In the genomic region with DNA sequence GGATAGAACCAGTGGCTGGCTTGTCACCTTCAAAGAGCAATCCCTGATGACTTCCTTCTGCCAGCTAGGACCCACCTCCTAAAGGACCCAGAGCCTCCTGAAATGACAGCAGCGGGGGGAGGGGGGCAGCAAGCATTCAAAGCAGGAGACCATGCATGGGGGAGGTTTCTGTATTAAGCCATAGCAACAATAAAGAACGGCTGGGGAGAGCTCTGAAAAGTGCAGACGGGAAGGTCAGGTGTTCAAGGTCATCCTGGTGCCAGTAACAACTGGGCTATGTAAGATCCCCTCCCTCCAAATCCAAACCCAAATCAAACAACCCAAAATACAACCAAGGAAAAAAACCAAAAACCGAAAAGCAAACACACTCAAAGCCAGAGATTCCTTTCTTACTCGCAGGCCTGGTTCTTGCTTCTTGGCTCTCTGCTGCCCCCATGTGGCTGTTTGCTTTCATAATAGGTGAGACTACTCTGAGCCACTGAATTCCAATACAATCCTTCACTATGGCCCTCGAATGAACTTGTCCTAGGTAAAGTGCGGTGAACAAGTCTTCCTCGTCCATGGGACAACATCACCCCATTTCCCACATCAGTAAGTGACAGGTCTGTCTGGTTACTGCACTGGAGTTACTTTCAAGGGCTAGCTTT, we compare ENCODE assay signal across 8 mouse cellular contexts. TPM values are rescaled to one million over a fixed set of nuclear protein-coding genes. Genes with fewer than 3 reads are reported as not detected.
A peak's percentile ranks its signal among the peaks of the same experiment; 100 is the strongest.
DNase-seq lines count a peak whose midpoint lies in the region; ATAC-seq lines count a peak whose summit lies in the region.

No protein-coding gene starts in this region.

- H3K4me3 ChIP-seq in intestine, embryonic 14.5 days (ENCODE audit: low read depth, low read length): no peak overlapping the region
- no peak overlapping the region for H3K4me3 ChIP-seq in midbrain, embryonic 10.5 days

- no peaks in the 10 kb centered on the region for H3K27me3 ChIP-seq in intestine, embryonic 14.5 days (replicated peaks; ENCODE audit: control insufficient read depth, insufficient read depth, low read length)
- H3K27me3 ChIP-seq in midbrain, embryonic 10.5 days (ENCODE audit: low read depth, poor library complexity, severe bottlenecking): no peaks in the 10 kb centered on the region

- DNase-seq in adrenal gland, adult (ENCODE audit: inconsistent age in 2 of 2, low spot score in 1 of 2): peak; percentile 83 to 95
- DNase-seq in embryo, embryonic 10 days (ENCODE audit: low spot score): peak; percentile 88
- DNase-seq in gastrocnemius, postnatal 4 days (ENCODE audit: low spot score in 2 of 2): peak; percentile 65 to 88
- peak; percentile 95 for DNase-seq in intestine, embryonic 14.5 days (ENCODE audit: low spot score)
- peak; percentile 22 to 89 for DNase-seq in left cerebral cortex, adult 9 months (ENCODE audit: low spot score in 2 of 2)
- peak; percentile 80 for DNase-seq in midbrain, embryonic 10.5 days (ENCODE audit: low spot score)
- DNase-seq in right cerebral cortex, postnatal 4 days: peak; percentile 98
- DNase-seq in urinary bladder, postnatal 4 days (ENCODE audit: low spot score in 2 of 2): peak; percentile 62 to 91

- H3K36me3 ChIP-seq in intestine, embryonic 14.5 days (ENCODE audit: control insufficient read depth, insufficient read depth, low read length): no peaks in the 10 kb centered on the region
- H3K36me3 ChIP-seq in midbrain, embryonic 10.5 days: no peaks in the 10 kb centered on the region

- peak; percentile 38 for ATAC-seq in intestine, embryonic 14.5 days (replicated peaks; ENCODE audit: low FRiP score, low TSS enrichment, low read depth)

- WGBS in intestine, embryonic 14.5 days: 8% methylated on average over 8 of the region's 8 CpGs
- 22% methylated on average over 8 of the region's 8 CpGs for WGBS in midbrain, embryonic 10.5 days

- H3K4me2 ChIP-seq in intestine, embryonic 14.5 days (ENCODE audit: low read length): no peak overlapping the region

- peaks cover 11% of the 10 kb centered on the region for H3K4me1 ChIP-seq in intestine, embryonic 14.5 days (replicated peaks; ENCODE audit: control insufficient read depth, insufficient read depth, low read length)
- H3K4me1 ChIP-seq in midbrain, embryonic 10.5 days: peaks cover 11% of the 10 kb centered on the region; the same call in 1 of the 2 replicates

- no peaks in the 10 kb centered on the region for H3K9me3 ChIP-seq in intestine, embryonic 14.5 days (ENCODE audit: control insufficient read depth, low read length)
- no peaks in the 10 kb centered on the region for H3K9me3 ChIP-seq in midbrain, embryonic 10.5 days (replicated peaks)

- no peak overlapping the region for H3K9ac ChIP-seq in intestine, embryonic 14.5 days (ENCODE audit: low read length)

- no peak overlapping the region for H3K27ac ChIP-seq in intestine, embryonic 14.5 days (ENCODE audit: low read depth)
- H3K27ac ChIP-seq in midbrain, embryonic 10.5 days (replicated peaks): no peak overlapping the region

RNA-seq across cellular contexts. Expression of gene Olfr1396, which starts 11.5 kb away (rescaled TPM):
- under 1 TPM in 1 of 2 experiments, not detected in 1; 0.27 TPM for total RNA-seq in gastrocnemius, postnatal 4 days (2021)
- not detected in 2 replicates for polyA plus RNA-seq in intestine, embryonic 14.5 days (2014; fragmentation: Nextera tagmentation; extraction: Ambion mirVana)
- not detected in 2 replicates for polyA plus RNA-seq in midbrain, embryonic 10.5 days (2016; fragmentation: Nextera tagmentation; extraction: Ambion mirVana)

RNA-seq across cellular contexts. Expression of gene Ifi47, which starts 26.8 kb away (rescaled TPM):
- 1 to 10 TPM; 1.6 to 2.1 TPM for total RNA-seq in gastrocnemius, postnatal 4 days (2021)
- polyA plus RNA-seq in intestine, embryonic 14.5 days (2014; fragmentation: Nextera tagmentation; extraction: Ambion mirVana): 2.1 and 3.4 TPM in 2 replicates
- 0.14 and 0.25 TPM in 2 replicates for polyA plus RNA-seq in midbrain, embryonic 10.5 days (2016; fragmentation: Nextera tagmentation; extraction: Ambion mirVana)

RNA-seq across cellular contexts. Expression of gene Olfr1395, which starts 38.9 kb away (rescaled TPM):
- not detected for total RNA-seq in gastrocnemius, postnatal 4 days (2021)
- polyA plus RNA-seq in intestine, embryonic 14.5 days (2014; fragmentation: Nextera tagmentation; extraction: Ambion mirVana): not detected in 2 replicates
- not detected in 2 replicates for polyA plus RNA-seq in midbrain, embryonic 10.5 days (2016; fragmentation: Nextera tagmentation; extraction: Ambion mirVana)

RNA-seq across cellular contexts. Expression of gene Tgtp2, which starts 39.2 kb away (rescaled TPM):
- total RNA-seq in gastrocnemius, postnatal 4 days (2021): not detected
- polyA plus RNA-seq in intestine, embryonic 14.5 days (2014; fragmentation: Nextera tagmentation; extraction: Ambion mirVana): 0.27 and 1.2 TPM in 2 replicates
- polyA plus RNA-seq in midbrain, embryonic 10.5 days (2016; fragmentation: Nextera tagmentation; extraction: Ambion mirVana): not detected in 2 replicates

RNA-seq across cellular contexts. Expression of gene Olfr1394, which starts 51.0 kb away (rescaled TPM):
- not detected for total RNA-seq in gastrocnemius, postnatal 4 days (2021)
- polyA plus RNA-seq in intestine, embryonic 14.5 days (2014; fragmentation: Nextera tagmentation; extraction: Ambion mirVana): not detected in 2 replicates
- polyA plus RNA-seq in midbrain, embryonic 10.5 days (2016; fragmentation: Nextera tagmentation; extraction: Ambion mirVana): not detected in 2 replicates
